Mouse (Mus musculus) CD4-positive, CD25-positive, alpha-beta regulatory T cell, adult 4 months (primary cell): ENCODE results near the gene Tm4sf1. TPM values are rescaled to one million over a fixed set of nuclear protein-coding genes. Genes with fewer than 3 reads are reported as not detected.

Experiments used
- ATAC-seq: one replicate; pipeline ENCODE4 v1.8.0; 2017
- polyA plus RNA-seq, 2 experiments: library from polyadenylated mRNA; unstranded; fragments of 100-300 nt; shearing (Covaris generic); gene quantifications; one replicate each; pipeline ENCODE4 v1.2.1; 2017

Tm4sf1 gene
- under 1 TPM in 1 of 2 experiments, not detected in 1; 0.30 TPM for polyA plus RNA-seq

- no peak for ATAC-seq
Observed at GRCm38 (mm10) chr3:57301921-57302539, at the start of gene Tm4sf1. Gene Tm4sf1 (minus strand): TSS chr3:57301988.

GRCm38 (mm10) chr3:57344811-57345210 is 43.0 kb upstream of the Tm4sf1 start:
- ATAC-seq: no peak

- no peak for ATAC-seq
Observed at GRCm38 (mm10) chr3:57343837-57344607, 42.2 kb upstream of the Tm4sf1 start.

GRCm38 (mm10) chr3:57342976-57343375 is 41.2 kb upstream of the Tm4sf1 start:
- no peak for ATAC-seq

- ATAC-seq: no peak
Observed at GRCm38 (mm10) chr3:57341321-57341720, 39.5 kb upstream of the Tm4sf1 start.

GRCm38 (mm10) chr3:57335080-57335815 is 33.5 kb upstream of the Tm4sf1 start:
- ATAC-seq: no peak

GRCm38 (mm10) chr3:57327941-57328340 is 26.2 kb upstream of the Tm4sf1 start:
- ATAC-seq: no peak

- ATAC-seq: no peak
Observed at GRCm38 (mm10) chr3:57307076-57307475, 5.3 kb upstream of the Tm4sf1 start.

- ATAC-seq: no peak
Observed at GRCm38 (mm10) chr3:57305564-57305963, 3.8 kb upstream of the Tm4sf1 start.

- ATAC-seq: no peak
Observed at GRCm38 (mm10) chr3:57304484-57304883, 2.7 kb upstream of the Tm4sf1 start.

GRCm38 (mm10) chr3:57304050-57304449 is 2.3 kb upstream of the Tm4sf1 start:
- ATAC-seq: no peak

- ATAC-seq: no peak
Observed at GRCm38 (mm10) chr3:57303486-57303885, 1.7 kb upstream of the Tm4sf1 start.

- no peak for ATAC-seq
Observed at GRCm38 (mm10) chr3:57302886-57303285, 1.1 kb upstream of the Tm4sf1 start.

- no peak for ATAC-seq
Observed at GRCm38 (mm10) chr3:57301366-57301765, 422 bp downstream of the Tm4sf1 start.

- ATAC-seq: no peak
Observed at GRCm38 (mm10) chr3:57297991-57298390, 3.8 kb downstream of the Tm4sf1 start.

GRCm38 (mm10) chr3:57296574-57296973 is 5.2 kb downstream of the Tm4sf1 start:
- no peak for ATAC-seq

GRCm38 (mm10) chr3:57295631-57296030 is 6.2 kb downstream of the Tm4sf1 start:
- ATAC-seq: no peak

- no peak for ATAC-seq
Observed at GRCm38 (mm10) chr3:57294742-57295525, 6.9 kb downstream of the Tm4sf1 start.

- ATAC-seq: no peak
Observed at GRCm38 (mm10) chr3:57293925-57294324, 7.9 kb downstream of the Tm4sf1 start.

- no peak for ATAC-seq
Observed at GRCm38 (mm10) chr3:57292826-57293225, 9.0 kb downstream of the Tm4sf1 start.

GRCm38 (mm10) chr3:57288944-57289491 is 12.8 kb downstream of the Tm4sf1 start:
- ATAC-seq: no peak
